Mouse (Mus musculus) spleen, adult 2 months (tissue): ENCODE measurements around the gene Hivep3.

Source experiments
- CTCF ChIP-seq: fragments of 200-500 bp; IDR thresholded peaks from 2 replicates; pipeline ENCODE4 v1.5.1; 2011; ENCODE audit warnings: mild to moderate bottlenecking, inconsistent platforms; ENCODE audit not compliant: insufficient read depth, insufficient read length, insufficient replicate concordance; ENCODE audit errors: extremely low read depth
- POLR2A ChIP-seq: fragments of 200-500 bp; IDR thresholded peaks from 2 replicates; pipeline ENCODE4 v1.6.1; 2011; ENCODE audit warnings: low read depth, low read length, inconsistent platforms

DNA sequence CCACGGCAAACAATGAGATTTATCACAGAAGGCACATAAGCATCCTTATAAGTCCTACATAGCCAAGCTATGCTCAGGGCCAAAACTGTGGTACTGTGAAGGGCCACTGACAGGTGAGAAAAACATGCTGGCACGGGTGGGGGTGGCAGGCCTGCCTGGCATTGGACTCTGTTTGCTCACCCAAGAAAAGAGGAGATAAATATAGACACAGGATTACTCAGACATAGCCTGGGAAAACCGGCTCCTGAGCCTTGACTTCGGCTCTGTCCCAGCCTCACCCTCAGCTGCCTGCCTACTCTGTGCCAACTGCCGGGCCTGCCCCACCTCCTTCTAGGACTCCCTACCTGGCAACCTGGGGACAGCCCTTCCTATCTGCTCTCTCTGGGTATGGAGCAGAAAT, 410.8 kb downstream of the Hivep3 start:
- TF ChIP-seq CTCF (no peak), POLR2A (no peak)
